Mouse (Mus musculus): Measurements from ENCODE around the gene Gm28510.
"Not testable (repeated sequence)": the region's sequence is repeated elsewhere in the genome, so short reads cannot be mapped to it uniquely, and the experiment has no call there.

Gm28510 gene

DNA sequence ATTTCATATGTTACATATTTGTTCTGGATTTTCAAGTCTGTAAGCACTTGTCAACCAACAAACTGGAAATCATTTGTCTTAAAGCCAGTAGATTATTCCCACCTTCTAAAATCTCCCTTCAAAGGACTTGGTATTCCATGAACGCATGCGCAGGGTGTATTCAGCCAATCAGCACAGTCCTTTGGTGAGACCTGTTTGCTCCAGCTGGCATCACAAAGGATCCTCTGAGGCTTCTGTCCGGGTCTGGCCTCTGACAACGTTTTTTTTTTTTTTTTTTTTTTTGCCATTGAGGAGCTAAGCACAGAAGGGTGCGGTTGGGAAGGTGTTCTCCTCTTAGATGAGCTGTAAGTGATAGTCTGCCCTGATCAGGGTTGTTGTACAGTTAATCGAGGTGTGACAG is at the start of gene Gm28510:
Gene Gm28510 (plus strand): TSS at position 301 of the 400 bp plus-strand sequence.
- not testable (repeated sequence) for DNase-seq (ENCODE audit: low spot score)

All from ovary, postnatal 36 days (tissue).